Mouse (Mus musculus): ENCODE results near the gene Dyrk3. TPM values are rescaled to one million over a fixed set of nuclear protein-coding genes. Genes with fewer than 3 reads are reported as not detected.
"Not testable (repeated sequence)": the region's sequence is repeated elsewhere in the genome, so short reads cannot be mapped to it uniquely, and the experiment has no call there.

Gene Dyrk3
- total RNA-seq, 2 experiments from 2014 or later, result 0.32 to 0.91 TPM

- intact Hi-C loops (cut with DNase I), result no loop called here
Observed at GRCm38 (mm10) chr1:131161091-131161490, 23.0 kb upstream of the Dyrk3 start.

GRCm38 (mm10) chr1:131159573-131160327 is 21.6 kb upstream of the Dyrk3 start:
- DNase-seq; intact Hi-C loops (cut with DNase I): not testable (repeated sequence)

More at GRCm38 (mm10) chr1:131161091-131161490, 23.0 kb upstream of the Dyrk3 start:
- DNase-seq, result no peak

- DNase-seq, result peak; percentile 37 to 72
- intact Hi-C loops (cut with DNase I), result loop anchor here (2.0 kb wide), 1 partner anchor 41 kb away; no protein-coding TSS in a partner anchor
Observed at GRCm38 (mm10) chr1:131155456-131155855, 17.3 kb upstream of the Dyrk3 start.

- DNase-seq, result peak; percentile 90
- intact Hi-C loops (cut with DNase I), result no loop called here
Observed at GRCm38 (mm10) chr1:131153018-131153629, 15.0 kb upstream of the Dyrk3 start, which contains the start of gene Eif2d. Gene Eif2d (plus strand): TSS chr1:131153181.

- intact Hi-C loops (cut with DNase I), result no loop called here
Observed at GRCm38 (mm10) chr1:131149496-131149895, 11.4 kb upstream of the Dyrk3 start.

GRCm38 (mm10) chr1:131146181-131146614 is 8.1 kb upstream of the Dyrk3 start:
- intact Hi-C loops (cut with DNase I), result no loop called here
- no peak for DNase-seq

More at GRCm38 (mm10) chr1:131149496-131149895, 11.4 kb upstream of the Dyrk3 start:
- no peak for DNase-seq

- DNase-seq, result not testable (repeated sequence)
Observed at GRCm38 (mm10) chr1:131145222-131145621, 7.1 kb upstream of the Dyrk3 start.

GRCm38 (mm10) chr1:131142472-131142871 is 4.3 kb upstream of the Dyrk3 start:
- DNase-seq, result no peak
- intact Hi-C loops (cut with DNase I), result no loop called here

More at GRCm38 (mm10) chr1:131145222-131145621, 7.1 kb upstream of the Dyrk3 start:
- intact Hi-C loops (cut with DNase I), result not testable (repeated sequence)

- intact Hi-C loops (cut with DNase I), result no loop called here
- no peak for DNase-seq
Observed at GRCm38 (mm10) chr1:131141449-131141848, 3.3 kb upstream of the Dyrk3 start.

GRCm38 (mm10) chr1:131139102-131140095 is 1.3 kb upstream of the Dyrk3 start:
- no peak for DNase-seq
- intact Hi-C loops (cut with DNase I), result loop anchor here (2.0 to 10.0 kb wide), 4 partner anchors 23 to 265 kb away; no protein-coding TSS in a partner anchor

GRCm38 (mm10) chr1:131137717-131138118 is 422 bp downstream of the Dyrk3 start:
- DNase-seq, result no peak

GRCm38 (mm10) chr1:131137111-131137510 is 1.0 kb downstream of the Dyrk3 start:
- no peak for DNase-seq
- intact Hi-C loops (cut with DNase I), result loop anchor here (5.0 to 10.0 kb wide), 3 partner anchors 75 to 262 kb away; no protein-coding TSS in a partner anchor

More at GRCm38 (mm10) chr1:131137717-131138118, 422 bp downstream of the Dyrk3 start:
- intact Hi-C loops (cut with DNase I), result loop anchor here (2.0 to 10.0 kb wide), 4 partner anchors 21 to 263 kb away; no protein-coding TSS in a partner anchor

- no peak for DNase-seq
- intact Hi-C loops (cut with DNase I), result loop anchor here (5.0 to 10.0 kb wide), 3 partner anchors 74 to 261 kb away; no protein-coding TSS in a partner anchor
Observed at GRCm38 (mm10) chr1:131135960-131136629, 2.0 kb downstream of the Dyrk3 start.

- DNase-seq, result peak; percentile 36 to 46
- intact Hi-C loops (cut with DNase I), result loop anchor here (5.0 to 10.0 kb wide), 3 partner anchors 73 to 260 kb away; no protein-coding TSS in a partner anchor
Observed at GRCm38 (mm10) chr1:131134942-131135522, 3.1 kb downstream of the Dyrk3 start.

- DNase-seq, result no peak
- intact Hi-C loops (cut with DNase I), result loop anchor here (10.0 kb wide), 2 partner anchors 149 to 259 kb away; no protein-coding TSS in a partner anchor
Observed at GRCm38 (mm10) chr1:131134231-131134630, 3.9 kb downstream of the Dyrk3 start.

GRCm38 (mm10) chr1:131125987-131126744 is 12.0 kb downstream of the Dyrk3 start:
- DNase-seq, result no peak
- intact Hi-C loops (cut with DNase I), result no loop called here

GRCm38 (mm10) chr1:131123522-131124265 is 14.4 kb downstream of the Dyrk3 start:
- no peak for DNase-seq

More at GRCm38 (mm10) chr1:131123522-131124265, 14.4 kb downstream of the Dyrk3 start:
- intact Hi-C loops (cut with DNase I), result no loop called here
